Mouse (Mus musculus) embryonic fibroblast, embryonic 13.5 days (primary cell): ENCODE results near the gene Gm20388.

Experiments
- CTCF ChIP-seq: IDR thresholded peaks from 2 replicates; pipeline ENCODE4 v1.5.1; 2011; ENCODE audit warnings: mild to moderate bottlenecking, control low read depth, low read length, moderate library complexity, borderline replicate concordance; ENCODE audit not compliant: insufficient read depth
- POLR2A ChIP-seq: IDR thresholded peaks from 2 replicates; pipeline ENCODE4 v1.6.1; 2011; ENCODE audit warnings: low read depth, mild to moderate bottlenecking, control low read depth, low read length, moderate library complexity

GRCm38 (mm10) chr8:121121704-121122103, 1211.1 kb downstream of the Gm20388 start:
- TF ChIP-seq POLR2A (no peak), CTCF (no peak)
